Mouse (Mus musculus): ENCODE results near the gene Psmd13.

Psmd13 gene

GRCm38 (mm10) chr7:140881696-140882468 lies at the start of gene Psmd13, which contains the start of gene Sirt3:
TSS of gene Psmd13 (plus strand) at chr7:140881968.
TSS of gene Sirt3 (minus strand) at chr7:140882309.
- peak; percentile 80 to 94 for DNase-seq (ENCODE audit: low spot score in 2 of 2)

- no peak for DNase-seq (ENCODE audit: low spot score in 2 of 2)
These were observed 48.4 kb upstream of the Psmd13 start for GRCm38 (mm10) chr7:140833341-140833740.

- no peak for DNase-seq (ENCODE audit: low spot score in 2 of 2)
These were observed 46.6 kb upstream of the Psmd13 start, which contains the start of gene Urah for GRCm38 (mm10) chr7:140834968-140835757. TSS of gene Urah (plus strand) at chr7:140835018.

GRCm38 (mm10) chr7:140835758-140836087 lies 46.0 kb upstream of the Psmd13 start:
- no peak for DNase-seq (ENCODE audit: low spot score in 2 of 2)

GRCm38 (mm10) chr7:140836243-140837115 lies 45.3 kb upstream of the Psmd13 start:
- peak in 1 of 2 experiments; percentile 76 for DNase-seq (ENCODE audit: low spot score in 2 of 2)

DNA sequence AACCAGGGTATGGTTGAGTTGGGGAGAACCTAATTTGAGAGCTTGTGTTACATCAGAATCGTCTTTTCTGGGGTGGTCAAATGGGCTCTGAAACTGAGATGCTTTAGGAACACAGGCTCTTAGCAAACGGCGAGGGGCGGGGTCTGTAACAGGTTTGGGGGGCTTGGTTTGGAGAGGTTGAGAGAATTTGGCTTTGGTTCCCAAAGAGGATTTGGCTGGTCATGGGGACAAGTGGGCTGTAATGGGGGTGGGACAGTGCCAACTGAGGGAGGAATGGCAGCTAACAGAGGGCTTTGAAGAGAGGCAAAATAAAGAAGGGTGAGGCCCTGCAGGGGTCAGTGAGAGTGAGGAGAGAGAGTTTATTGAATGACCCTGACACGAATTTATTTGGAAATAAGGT lies 42.2 kb upstream of the Psmd13 start:
- DNase-seq (ENCODE audit: low spot score in 2 of 2), result no peak

DNA sequence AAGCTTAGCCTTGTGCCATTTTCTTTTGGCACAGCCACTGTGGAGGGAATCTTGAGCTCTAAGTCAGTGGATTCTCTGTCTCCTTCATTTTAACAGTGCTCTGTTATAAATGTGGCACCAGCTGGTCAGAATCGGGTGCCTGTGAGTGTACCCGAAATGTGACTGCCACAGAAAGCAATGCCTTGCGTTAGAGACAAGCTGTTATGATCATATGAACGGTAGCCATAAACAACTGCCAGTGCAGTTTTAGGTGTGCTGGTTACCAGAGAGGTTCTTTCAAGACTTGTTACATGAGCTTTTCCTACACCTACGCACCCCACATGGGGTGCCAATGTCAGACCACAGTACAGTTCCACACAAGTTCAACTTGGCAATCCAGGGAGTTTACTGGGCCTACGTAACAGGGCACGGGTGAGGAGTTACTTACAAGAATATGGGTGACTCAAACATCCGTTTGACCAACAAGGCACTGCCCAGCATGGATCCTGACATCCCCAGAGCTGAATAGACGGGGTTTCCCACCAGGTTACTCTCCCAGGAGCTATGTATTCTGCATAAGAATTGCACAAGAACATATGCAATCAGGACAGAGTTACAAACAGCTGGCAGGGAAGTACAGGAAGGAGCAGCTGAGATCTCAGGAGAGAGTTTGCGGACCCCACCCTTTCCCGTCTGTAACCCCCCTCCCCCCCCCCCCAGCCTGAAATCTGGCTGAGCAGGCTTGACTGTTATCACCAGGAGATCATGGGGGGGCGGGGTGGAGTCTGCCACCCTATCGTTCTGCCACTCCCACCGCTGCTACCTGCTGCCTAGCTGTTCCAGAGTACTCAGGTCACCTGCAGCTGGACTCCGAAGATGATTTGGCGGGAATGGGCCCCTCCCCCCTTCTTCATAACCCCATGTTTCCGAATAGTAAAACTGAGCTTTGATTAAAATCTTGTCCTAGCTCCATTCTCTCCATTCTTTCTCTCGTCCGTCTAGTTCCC lies 40.7 kb upstream of the Psmd13 start:
- DNase-seq (ENCODE audit: low spot score in 2 of 2), result no peak

DNA sequence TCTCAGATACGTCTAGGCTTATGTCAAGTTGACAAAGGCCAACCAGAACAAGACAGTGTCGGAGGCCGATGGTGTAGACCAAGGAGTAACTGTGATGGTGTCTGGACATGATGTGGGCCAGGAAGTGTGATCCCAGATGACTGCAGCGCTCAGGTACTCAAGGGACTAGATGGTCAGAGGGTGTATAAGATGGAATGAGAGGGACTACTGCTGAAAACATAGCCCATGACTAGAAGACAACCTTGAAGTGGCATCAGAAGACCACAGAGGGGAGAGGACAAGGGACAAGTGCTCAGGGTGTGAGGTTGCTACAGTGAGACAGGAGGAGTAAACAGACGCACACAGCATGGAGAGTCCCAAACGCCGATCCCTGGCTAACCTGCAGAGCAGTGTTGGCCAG lies 38.0 kb upstream of the Psmd13 start:
- no peak for DNase-seq (ENCODE audit: low spot score in 2 of 2)

GRCm38 (mm10) chr7:140844905-140845665 lies 36.7 kb upstream of the Psmd13 start, which contains the start of gene Scgb1c1:
TSS of gene Scgb1c1 (plus strand) at chr7:140845547.
- DNase-seq (ENCODE audit: low spot score in 2 of 2), result peak in 1 of 2 experiments; percentile 89

- DNase-seq (ENCODE audit: low spot score in 2 of 2), result no peak
These were observed 36.1 kb upstream of the Psmd13 start for GRCm38 (mm10) chr7:140845683-140846082.

DNA sequence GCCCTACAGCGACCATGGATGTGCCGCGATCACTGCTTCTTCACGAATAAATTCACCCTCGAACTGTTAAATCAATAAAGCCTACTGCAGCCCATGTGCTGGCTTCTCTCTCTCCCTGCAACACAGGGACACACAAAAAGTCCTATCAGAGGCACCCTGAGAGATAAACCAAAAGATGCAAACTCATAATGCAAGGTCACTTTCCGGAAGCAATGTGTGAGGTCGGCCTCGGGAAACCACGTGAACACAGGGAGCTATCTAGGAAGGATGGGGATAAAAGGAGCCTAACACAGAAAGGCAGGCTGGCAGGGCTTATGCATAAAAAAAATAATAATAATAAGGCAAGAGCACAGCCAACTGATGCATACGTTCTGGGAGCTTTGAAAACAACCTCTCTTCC lies 35.1 kb upstream of the Psmd13 start:
- no peak for DNase-seq (ENCODE audit: low spot score in 2 of 2)

DNA sequence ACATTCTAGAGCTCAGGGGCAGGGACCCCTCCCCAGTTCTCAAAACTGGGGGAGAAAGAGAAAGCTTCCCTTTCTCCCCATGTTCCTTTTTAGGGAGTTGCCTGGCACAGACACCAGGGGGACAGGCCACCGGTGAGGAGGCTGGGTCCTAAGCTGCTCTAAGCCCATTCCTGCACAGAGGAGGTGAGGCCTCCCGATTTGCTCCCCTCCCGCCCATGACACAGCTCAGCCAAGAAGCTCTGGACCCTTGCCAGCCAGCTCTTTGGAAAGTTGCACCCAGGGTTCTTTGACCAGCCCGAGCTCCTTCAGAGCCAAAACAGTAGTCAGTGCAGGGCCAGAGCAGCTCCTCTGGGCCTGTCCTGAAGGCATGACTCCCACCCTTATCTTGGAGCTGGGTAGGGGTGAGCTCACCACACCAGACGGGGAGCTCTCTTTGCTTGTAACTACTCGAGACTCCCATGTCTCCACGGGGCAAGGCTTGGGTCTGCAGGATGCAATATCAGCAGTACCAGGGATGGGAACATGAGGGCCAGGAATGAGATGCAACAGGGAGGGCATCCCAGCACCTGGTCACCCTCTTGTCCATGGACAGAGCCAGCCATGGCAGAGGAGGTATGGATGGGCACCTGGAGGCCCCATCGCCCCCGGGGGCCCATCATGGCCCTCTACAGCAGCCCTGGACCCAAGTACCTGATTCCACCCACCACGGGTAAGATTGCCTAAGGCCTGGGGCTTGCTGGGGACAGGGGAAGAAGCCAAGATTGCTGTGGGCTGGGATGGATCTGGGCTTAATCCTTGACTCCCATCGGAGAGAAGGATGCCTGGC lies 33.8 kb upstream of the Psmd13 start, which contains the start of gene Odf3:
Odf3 (plus strand) TSS at position 51 of the 826 bp plus-strand sequence.
- DNase-seq (ENCODE audit: low spot score in 2 of 2), result no peak

- DNase-seq (ENCODE audit: low spot score in 2 of 2), result no peak
These were observed 33.2 kb upstream of the Psmd13 start for GRCm38 (mm10) chr7:140848591-140848990.

DNA sequence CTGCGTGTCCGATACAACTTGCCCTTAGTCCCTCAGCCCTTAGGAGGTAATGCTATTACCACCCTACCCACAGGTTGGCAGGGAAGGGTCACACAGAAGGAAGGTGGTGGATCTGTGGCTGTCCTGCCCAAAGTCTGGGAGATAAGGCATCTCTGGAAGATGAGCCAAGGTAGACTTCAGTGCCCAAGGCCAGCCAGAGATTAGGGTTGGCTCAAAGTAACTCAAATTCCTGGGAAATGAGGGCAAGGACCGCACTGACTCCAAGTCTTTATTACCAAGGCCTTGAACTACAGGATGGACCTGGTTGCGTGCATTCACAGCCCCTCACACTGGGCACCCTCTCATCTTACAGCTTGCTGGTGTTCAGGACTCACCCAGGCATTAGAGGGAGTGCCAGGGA lies 29.9 kb upstream of the Psmd13 start:
- DNase-seq (ENCODE audit: low spot score in 2 of 2), result no peak

GRCm38 (mm10) chr7:140853386-140853785 lies 28.4 kb upstream of the Psmd13 start:
- DNase-seq (ENCODE audit: low spot score in 2 of 2), result no peak

- DNase-seq (ENCODE audit: low spot score in 2 of 2), result no peak
These were observed 27.3 kb upstream of the Psmd13 start for GRCm38 (mm10) chr7:140854483-140854882.

- DNase-seq (ENCODE audit: low spot score in 2 of 2), result no peak
These were observed 26.6 kb upstream of the Psmd13 start for GRCm38 (mm10) chr7:140855181-140855580.

- peak; percentile 83 to 91 for DNase-seq (ENCODE audit: low spot score in 2 of 2)
These were observed 25.6 kb upstream of the Psmd13 start, which contains the start of gene Gm45785 for GRCm38 (mm10) chr7:140855860-140856784. TSS of gene Gm45785 (minus strand) at chr7:140856331.
